Mouse (Mus musculus): Measurements from ENCODE around the gene Tdrd9. TPM values are rescaled to one million over a fixed set of nuclear protein-coding genes. Genes with fewer than 3 reads are reported as not detected.
A peak's percentile ranks its signal among the peaks of the same experiment; 100 is the strongest.

The Tdrd9 gene
- polyA plus RNA-seq, 1 experiment from 2014 or later: 0.28 TPM

GRCm38 (mm10) chr12:112101045-112101444 is 129.7 kb downstream of the Tdrd9 start:
- Histone ChIP-seq H3K9ac (no peak overlapping the region), H3K4me3 (no peak overlapping the region), H3K36me3 (replicated peaks) (no peaks in the 10 kb centered on the region), H3K27me3 (replicated peaks) (no peaks in the 10 kb centered on the region), H3K4me2 (no peak overlapping the region), H3K4me1 (no peaks in the 10 kb centered on the region), H3K9me3 (no peaks in the 10 kb centered on the region), H3K27ac (no peak overlapping the region)
- 59% methylated on average over 4 of the region's 4 CpGs for WGBS
- ATAC-seq (replicated peaks): no peak

GRCm38 (mm10) chr12:112103179-112103578 is 131.8 kb downstream of the Tdrd9 start:
- no peaks in the 10 kb centered on the region for H3K36me3 ChIP-seq (replicated peaks)

GRCm38 (mm10) chr12:112104890-112105289 is 133.5 kb downstream of the Tdrd9 start:
- ATAC-seq (replicated peaks): no peak
- H3K27me3 ChIP-seq (replicated peaks): no peaks in the 10 kb centered on the region
- H3K27ac ChIP-seq: no peak overlapping the region
- H3K4me1 ChIP-seq: 0 out of 2 replicates have a peak, but pooled peaks cover 3% of the 10 kb centered on the region
- H3K4me3 ChIP-seq: no peak overlapping the region
- H3K9me3 ChIP-seq: no peaks in the 10 kb centered on the region
- H3K9ac ChIP-seq: no peak overlapping the region
- no peaks in the 10 kb centered on the region for H3K36me3 ChIP-seq (replicated peaks)
- no peak overlapping the region for H3K4me2 ChIP-seq
- 89% methylated on average over 11 of the region's 11 CpGs for WGBS

More at GRCm38 (mm10) chr12:112103179-112103578, 131.8 kb downstream of the Tdrd9 start:
- ATAC-seq (replicated peaks): no peak
- no peaks in the 10 kb centered on the region for H3K9me3 ChIP-seq
- no peaks in the 10 kb centered on the region for H3K27me3 ChIP-seq (replicated peaks)
- H3K4me1 ChIP-seq: 0 out of 2 replicates have a peak, but pooled peaks cover 3% of the 10 kb centered on the region
- no peak overlapping the region for H3K9ac ChIP-seq
- no peak overlapping the region for H3K4me3 ChIP-seq
- WGBS: 91% methylated on average over 5 of the region's 5 CpGs
- H3K27ac ChIP-seq: no peak overlapping the region
- H3K4me2 ChIP-seq: no peak overlapping the region

- 4% methylated on average over 14 of the region's 14 CpGs for WGBS
- H3K4me3 ChIP-seq: no peak within 1 kb of the TSS
- H3K36me3 ChIP-seq (replicated peaks): no peaks in the 10 kb centered on the region
- no peaks in the 10 kb centered on the region for H3K9me3 ChIP-seq
- 0 out of 2 replicates have a peak, but pooled peaks cover 3% of the 10 kb centered on the region for H3K4me1 ChIP-seq
- ATAC-seq (replicated peaks): no peak
- no peak within 1 kb of the TSS for H3K9ac ChIP-seq
- H3K4me2 ChIP-seq: no peak within 1 kb of the TSS
- H3K27ac ChIP-seq: no peak within 1 kb of the TSS
- no peaks in the 10 kb centered on the region for H3K27me3 ChIP-seq (replicated peaks)
These were observed 135.2 kb downstream of the Tdrd9 start, which contains the start of gene Aspg for GRCm38 (mm10) chr12:112106541-112106971. TSS of gene Aspg (plus strand) at chr12:112106679.

GRCm38 (mm10) chr12:112107685-112108084 is 136.3 kb downstream of the Tdrd9 start:
- Histone ChIP-seq H3K9me3 (no peaks in the 10 kb centered on the region), H3K36me3 (replicated peaks) (no peaks in the 10 kb centered on the region), H3K27ac (no peak overlapping the region), H3K4me1 (0 out of 2 replicates have a peak, but pooled peaks cover 3% of the 10 kb centered on the region), H3K27me3 (replicated peaks) (no peaks in the 10 kb centered on the region), H3K4me3 (no peak overlapping the region), H3K4me2 (no peak overlapping the region), H3K9ac (no peak overlapping the region)
- WGBS: 88% methylated on average over 8 of the region's 8 CpGs
- no peak for ATAC-seq (replicated peaks)

- Histone ChIP-seq H3K9me3 (no peaks in the 10 kb centered on the region), H3K4me1 (0 out of 2 replicates have a peak, but pooled peaks cover 3% of the 10 kb centered on the region), H3K36me3 (replicated peaks) (no peaks in the 10 kb centered on the region), H3K4me3 (no peak overlapping the region), H3K9ac (no peak overlapping the region), H3K27me3 (replicated peaks) (no peaks in the 10 kb centered on the region), H3K27ac (no peak overlapping the region), H3K4me2 (no peak overlapping the region)
- ATAC-seq (replicated peaks): no peak
- WGBS: 84% methylated on average over 11 of the region's 11 CpGs
These were observed 137.5 kb downstream of the Tdrd9 start for GRCm38 (mm10) chr12:112108696-112109445.

- H3K27me3 ChIP-seq (replicated peaks): 0 out of 2 replicates have a peak, but pooled peaks cover 4% of the 10 kb centered on the region
- 0 out of 2 replicates have a peak, but pooled peaks cover 3% of the 10 kb centered on the region for H3K4me1 ChIP-seq
- WGBS: 81% methylated on average over 9 of the region's 9 CpGs
- H3K4me2 ChIP-seq: no peak overlapping the region
- no peaks in the 10 kb centered on the region for H3K36me3 ChIP-seq (replicated peaks)
- H3K9ac ChIP-seq: no peak overlapping the region
- no peaks in the 10 kb centered on the region for H3K9me3 ChIP-seq
- no peak overlapping the region for H3K27ac ChIP-seq
- no peak for ATAC-seq (replicated peaks)
- H3K4me3 ChIP-seq: no peak overlapping the region
These were observed 138.3 kb downstream of the Tdrd9 start for GRCm38 (mm10) chr12:112109701-112110100.

- no peak overlapping the region for H3K4me2 ChIP-seq
- 87% methylated on average over 5 of the region's 5 CpGs for WGBS
- ATAC-seq (replicated peaks): no peak
- no peaks in the 10 kb centered on the region for H3K36me3 ChIP-seq (replicated peaks)
- 0 out of 2 replicates have a peak, but pooled peaks cover 3% of the 10 kb centered on the region for H3K4me1 ChIP-seq
- no peaks in the 10 kb centered on the region for H3K9me3 ChIP-seq
- no peak overlapping the region for H3K9ac ChIP-seq
- 0 out of 2 replicates have a peak, but pooled peaks cover 4% of the 10 kb centered on the region for H3K27me3 ChIP-seq (replicated peaks)
- no peak overlapping the region for H3K4me3 ChIP-seq
- H3K27ac ChIP-seq: no peak overlapping the region
These were observed 140.0 kb downstream of the Tdrd9 start for GRCm38 (mm10) chr12:112111323-112111722.

GRCm38 (mm10) chr12:112112235-112112634 is 140.9 kb downstream of the Tdrd9 start:
- no peak for ATAC-seq (replicated peaks)
- Histone ChIP-seq H3K9me3 (no peaks in the 10 kb centered on the region), H3K27ac (no peak overlapping the region), H3K4me1 (no peaks in the 10 kb centered on the region), H3K36me3 (replicated peaks) (no peaks in the 10 kb centered on the region), H3K4me2 (no peak overlapping the region), H3K9ac (no peak overlapping the region), H3K4me3 (no peak overlapping the region), H3K27me3 (replicated peaks) (0 out of 2 replicates have a peak, but pooled peaks cover 4% of the 10 kb centered on the region)
- WGBS: 92% methylated on average over 6 of the region's 6 CpGs

GRCm38 (mm10) chr12:112112686-112113396 is 141.5 kb downstream of the Tdrd9 start:
- no peak overlapping the region for H3K27ac ChIP-seq
- no peaks in the 10 kb centered on the region for H3K9me3 ChIP-seq
- H3K27me3 ChIP-seq (replicated peaks): 0 out of 2 replicates have a peak, but pooled peaks cover 4% of the 10 kb centered on the region
- H3K4me1 ChIP-seq: no peaks in the 10 kb centered on the region
- WGBS: 18% methylated on average over 13 of the region's 13 CpGs
- no peak overlapping the region for H3K4me3 ChIP-seq
- no peaks in the 10 kb centered on the region for H3K36me3 ChIP-seq (replicated peaks)
- peak; percentile 65; the same call in 1 of the 2 replicates for ATAC-seq (replicated peaks)
- H3K4me2 ChIP-seq: no peak overlapping the region
- no peak overlapping the region for H3K9ac ChIP-seq

GRCm38 (mm10) chr12:112113710-112114109 is 142.4 kb downstream of the Tdrd9 start:
- no peak overlapping the region for H3K4me2 ChIP-seq
- H3K4me3 ChIP-seq: no peak overlapping the region
- no peak overlapping the region for H3K9ac ChIP-seq
- no peaks in the 10 kb centered on the region for H3K36me3 ChIP-seq (replicated peaks)
- peak; percentile 43 for ATAC-seq (replicated peaks)
- 0 out of 2 replicates have a peak, but pooled peaks cover 4% of the 10 kb centered on the region for H3K27me3 ChIP-seq (replicated peaks)
- no peaks in the 10 kb centered on the region for H3K4me1 ChIP-seq
- 12% methylated on average over 7 of the region's 7 CpGs for WGBS
- H3K9me3 ChIP-seq: no peaks in the 10 kb centered on the region
- H3K27ac ChIP-seq: no peak overlapping the region

- Histone ChIP-seq H3K27me3 (replicated peaks) (0 out of 2 replicates have a peak, but pooled peaks cover 4% of the 10 kb centered on the region), H3K4me1 (no peaks in the 10 kb centered on the region), H3K9ac (no peak overlapping the region), H3K27ac (no peak overlapping the region), H3K4me2 (no peak overlapping the region), H3K9me3 (no peaks in the 10 kb centered on the region), H3K4me3 (no peak overlapping the region), H3K36me3 (replicated peaks) (no peaks in the 10 kb centered on the region)
- 80% methylated on average over 5 of the region's 5 CpGs for WGBS
- no peak for ATAC-seq (replicated peaks)
These were observed 145.6 kb downstream of the Tdrd9 start for GRCm38 (mm10) chr12:112117006-112117405.

Measured in midbrain, embryonic 15.5 days (tissue).